Mouse (Mus musculus) heart, postnatal 0 days (tissue): ENCODE measurements around the gene Olfr711. TPM values are rescaled to one million over a fixed set of nuclear protein-coding genes. Genes with fewer than 3 reads are reported as not detected.
"Not testable (repeated sequence)": the region's sequence is repeated elsewhere in the genome, so short reads cannot be mapped to it uniquely, and the experiment has no call there.

Experiments used
- ATAC-seq: fragments of 200-750 bp; cut with Nextera tagmentation; 2 replicates; pipeline ENCODE4 v1.8.0; 2017; ENCODE audit warnings: low read depth, moderate number of reproducible peaks, moderate library complexity; ENCODE audit not compliant: insufficient read depth
- DNase-seq: peaks from one replicate; pipeline ENCODE4 v3.0.0-alpha.2; 2016; ENCODE audit warnings: low spot score
- H3K27ac ChIP-seq: fragments of 300-500 bp; sonication (generic); 2 replicates; pipeline ENCODE4 v1.5.1; 2014; ENCODE audit warnings: low read depth, mild to moderate bottlenecking
- H3K27me3 ChIP-seq: fragments of 300-500 bp; sonication (generic); 2 replicates; pipeline ENCODE4 v1.6.1; 2014; ENCODE audit warnings: low read length, mixed read lengths; ENCODE audit not compliant: control insufficient read depth, insufficient read depth
- H3K36me3 ChIP-seq: fragments of 300-500 bp; sonication (generic); replicated peaks from 2 replicates; pipeline ENCODE4 v1.6.1; 2014; ENCODE audit warnings: low read length, mixed read lengths; ENCODE audit not compliant: control insufficient read depth, insufficient read depth
- H3K4me1 ChIP-seq: fragments of 300-500 bp; sonication (generic); 2 replicates; pipeline ENCODE4 v1.6.1; 2014; ENCODE audit warnings: antibody characterized with exemption; ENCODE audit not compliant: control insufficient read depth, insufficient read depth
- H3K4me2 ChIP-seq: fragments of 300-500 bp; sonication (generic); 2 replicates; pipeline ENCODE4 v1.6.1; 2014; ENCODE audit warnings: low read depth, mild to moderate bottlenecking, low read length, moderate library complexity
- H3K4me3 ChIP-seq: fragments of 300-500 bp; sonication (generic); 2 replicates; pipeline ENCODE4 v1.5.1; 2014; ENCODE audit warnings: low read depth, low read length
- H3K9ac ChIP-seq: fragments of 300-500 bp; sonication (generic); replicated peaks from 2 replicates; pipeline ENCODE4 v1.6.1; 2014; ENCODE audit warnings: low read depth, low read length, mixed read lengths
- H3K9me3 ChIP-seq: fragments of 300-500 bp; sonication (generic); replicated peaks from 2 replicates; pipeline ENCODE4 v1.6.1; 2016; ENCODE audit warnings: low read length; ENCODE audit not compliant: control insufficient read depth
- CTCF ChIP-seq: IDR thresholded peaks from 2 replicates; pipeline ENCODE4 v1.5.1; 2016; ENCODE audit warnings: antibody characterized with exemption, control low read depth, low read depth
- EP300 ChIP-seq: IDR thresholded peaks from 2 replicates; pipeline ENCODE4 v1.6.1; 2016; ENCODE audit warnings: antibody characterized with exemption, low read depth
- WGBS: fragments of 180-500 bp; shearing (Covaris S2); extraction: QIAGEN DNeasy Blood & Tissue Kit; methylation state at CpG from one replicate; pipeline ENCODE4 v1.1.7; 2014; 5-methylcytosine and 5-hydroxymethylcytosine counted together
- polyA plus RNA-seq: library from polyadenylated mRNA; unstranded; fragments of >200 nt; fragmentation: Nextera tagmentation; extraction: Ambion mirVana; gene quantifications from 2 replicates; pipeline ENCODE4 v1.2.1, GENCODE M21; 2015
- total RNA-seq: library from RNA; depleted of rRNA; stranded (reverse); fragments of >200 nt; gene quantifications from 2 replicates; pipeline ENCODE4 v1.2.3, GENCODE M21; 2014; ENCODE audit warnings: low replicate concordance; rRNA removed

Gene Olfr711
- total and polyA plus RNA-seq, 2 experiments from 2014 or later, result not detected

GRCm38 (mm10) chr7:106963837-106964236 is 11.4 kb downstream of the Olfr711 start, which contains the start of gene Olfr6:
Olfr6 (minus strand) TSS chr7:106963937.
- DNase-seq (no peak), ATAC-seq (no peak)
- H3K9me3 ChIP-seq, result peaks cover 4% of the 10 kb centered on the region; the same call in 1 of the 2 replicates
- no peak within 1 kb of the TSS for H3K4me2 ChIP-seq
- H3K9ac ChIP-seq, result no peak within 1 kb of the TSS
- no peak within 1 kb of the TSS for H3K27ac ChIP-seq
- no peaks in the 10 kb centered on the region for H3K4me1 ChIP-seq
- H3K4me3 ChIP-seq, result no peak within 1 kb of the TSS
- no peak for TF ChIP-seq EP300
- no peak for TF ChIP-seq CTCF
- H3K27me3 ChIP-seq, result no peaks in the 10 kb centered on the region
- 75% methylated on average over 1 of the region's 1 CpGs for WGBS
- no peaks in the 10 kb centered on the region for H3K36me3 ChIP-seq

- H3K4me3 ChIP-seq, result no peak within 1 kb of the TSS
- 64% methylated on average over 3 of the region's 3 CpGs for WGBS
- no peak for ATAC-seq
These were observed 27.0 kb downstream of the Olfr711 start, which contains the start of gene Olfr710 for GRCm38 (mm10) chr7:106948212-106948611. Olfr710 (minus strand) TSS chr7:106948312.

GRCm38 (mm10) chr7:106932119-106932518 is 43.1 kb downstream of the Olfr711 start, which contains the start of gene Olfr709-ps1:
Olfr709-ps1 (minus strand) TSS chr7:106932219.
- no peak for TF ChIP-seq CTCF
- TF ChIP-seq EP300, result no peak
- Histone ChIP-seq H3K4me3 (no peak within 1 kb of the TSS), H3K4me2 (no peak within 1 kb of the TSS), H3K9me3 (no peaks in the 10 kb centered on the region), H3K27ac (no peak within 1 kb of the TSS), H3K4me1 (no peaks in the 10 kb centered on the region), H3K9ac (no peak within 1 kb of the TSS), H3K36me3 (no peaks in the 10 kb centered on the region), H3K27me3 (no peaks in the 10 kb centered on the region)
- DNase-seq (no peak), ATAC-seq (no peak)

More at GRCm38 (mm10) chr7:106948212-106948611, 27.0 kb downstream of the Olfr711 start, which contains the start of gene Olfr710:
- Histone ChIP-seq H3K27ac (no peak within 1 kb of the TSS), H3K9me3 (no peaks in the 10 kb centered on the region), H3K4me1 (no peaks in the 10 kb centered on the region), H3K36me3 (no peaks in the 10 kb centered on the region), H3K27me3 (no peaks in the 10 kb centered on the region), H3K4me2 (no peak within 1 kb of the TSS), H3K9ac (no peak within 1 kb of the TSS)
- TF ChIP-seq EP300 (no peak), CTCF (no peak)
- no peak for DNase-seq

- WGBS, result 53% methylated on average over 2 of the region's 7 CpGs
- DNase-seq, H3K4me1 ChIP-seq, H3K27ac ChIP-seq, H3K4me3 ChIP-seq, H3K4me2 ChIP-seq, H3K9me3 ChIP-seq, ATAC-seq, H3K36me3 ChIP-seq, H3K27me3 ChIP-seq, H3K9ac ChIP-seq: not testable (repeated sequence)
These were observed 54.3 kb downstream of the Olfr711 start for GRCm38 (mm10) chr7:106920961-106921360.

Other genes starting within 250 kb of the Olfr711 start
- gene Olfr697, start 233.0 kb downstream of the Olfr711 start, total RNA-seq, result not detected in 2 replicates
- gene Olfr697, start 233.0 kb downstream of the Olfr711 start, polyA plus RNA-seq, result not detected in 2 replicates
- gene Olfr698, start 220.1 kb downstream of the Olfr711 start, total RNA-seq, result not detected in 2 replicates
- not detected in 2 replicates for gene Olfr698, start 220.1 kb downstream of the Olfr711 start, polyA plus RNA-seq
- not detected in 2 replicates for gene Olfr699, start 182.3 kb downstream of the Olfr711 start, total RNA-seq
- gene Olfr699, start 182.3 kb downstream of the Olfr711 start, polyA plus RNA-seq, result not detected in 2 replicates
- gene Olfr700, start 166.6 kb downstream of the Olfr711 start, total RNA-seq, result not detected in 2 replicates
- gene Olfr700, start 166.6 kb downstream of the Olfr711 start, polyA plus RNA-seq, result not detected in 2 replicates
- gene Olfr701, start 161.3 kb downstream of the Olfr711 start, total RNA-seq, result not detected in 2 replicates
- gene Olfr701, start 161.3 kb downstream of the Olfr711 start, polyA plus RNA-seq, result not detected in 2 replicates
- not detected in 2 replicates for gene Olfr702, start 141.6 kb downstream of the Olfr711 start, total RNA-seq
- not detected in 2 replicates for gene Olfr702, start 141.6 kb downstream of the Olfr711 start, polyA plus RNA-seq
- gene Olfr703, start 132.1 kb downstream of the Olfr711 start, total RNA-seq, result not detected in 2 replicates
- gene Olfr703, start 132.1 kb downstream of the Olfr711 start, polyA plus RNA-seq, result not detected in 2 replicates
- gene Olfr704, start 112.3 kb downstream of the Olfr711 start, total RNA-seq, result not detected in 2 replicates
- gene Olfr704, start 112.3 kb downstream of the Olfr711 start, polyA plus RNA-seq, result not detected in 2 replicates
- not detected in 2 replicates for gene Olfr705, start 98.6 kb downstream of the Olfr711 start, total RNA-seq
- not detected in 2 replicates for gene Olfr705, start 98.6 kb downstream of the Olfr711 start, polyA plus RNA-seq
- gene Olfr706, start 87.3 kb downstream of the Olfr711 start, total RNA-seq, result not detected in 2 replicates
- gene Olfr706, start 87.3 kb downstream of the Olfr711 start, polyA plus RNA-seq, result not detected in 2 replicates
- gene Olfr707, start 74.2 kb downstream of the Olfr711 start, total RNA-seq, result not detected in 2 replicates
- gene Olfr707, start 74.2 kb downstream of the Olfr711 start, polyA plus RNA-seq, result not detected in 2 replicates
- gene Olfr1532-ps1, start 67.5 kb downstream of the Olfr711 start, total RNA-seq, result not detected in 2 replicates
- gene Olfr1532-ps1, start 67.5 kb downstream of the Olfr711 start, polyA plus RNA-seq, result not detected in 2 replicates
- gene Olfr709-ps1, start 43.2 kb downstream of the Olfr711 start, total RNA-seq, result not detected in 2 replicates
- not detected in 2 replicates for gene Olfr709-ps1, start 43.2 kb downstream of the Olfr711 start, polyA plus RNA-seq
- gene Olfr710, start 27.1 kb downstream of the Olfr711 start, total RNA-seq, result not detected in 2 replicates
- gene Olfr710, start 27.1 kb downstream of the Olfr711 start, polyA plus RNA-seq, result not detected in 2 replicates
- gene Olfr6, start 11.5 kb downstream of the Olfr711 start, total RNA-seq, result not detected in 2 replicates
- gene Olfr6, start 11.5 kb downstream of the Olfr711 start, polyA plus RNA-seq, result not detected in 2 replicates
- gene Olfr2, start 30.6 kb upstream of the Olfr711 start, total RNA-seq, result not detected in 2 replicates
- gene Olfr2, start 30.6 kb upstream of the Olfr711 start, polyA plus RNA-seq, result not detected in 2 replicates
- not detected in 2 replicates for gene Olfr713, start 55.7 kb upstream of the Olfr711 start, total RNA-seq
- not detected in 2 replicates for gene Olfr713, start 55.7 kb upstream of the Olfr711 start, polyA plus RNA-seq
- not detected in 2 replicates for gene Olfr714, start 95.5 kb upstream of the Olfr711 start, total RNA-seq
- gene Olfr714, start 95.5 kb upstream of the Olfr711 start, polyA plus RNA-seq, result not detected in 2 replicates
- gene Olfr17, start 117.8 kb upstream of the Olfr711 start, total RNA-seq, result not detected in 2 replicates
- gene Olfr17, start 117.8 kb upstream of the Olfr711 start, polyA plus RNA-seq, result not detected in 2 replicates
- gene Olfr715b, start 134.9 kb upstream of the Olfr711 start, total RNA-seq, result not detected in 2 replicates
- gene Olfr715b, start 134.9 kb upstream of the Olfr711 start, polyA plus RNA-seq, result not detected in 2 replicates
- gene Olfr715, start 155.6 kb upstream of the Olfr711 start, total RNA-seq, result not detected in 2 replicates
- not detected in 2 replicates for gene Olfr715, start 155.6 kb upstream of the Olfr711 start, polyA plus RNA-seq
- not detected in 2 replicates for gene Olfr716, start 162.9 kb upstream of the Olfr711 start, total RNA-seq
- gene Olfr716, start 162.9 kb upstream of the Olfr711 start, polyA plus RNA-seq, result not detected in 2 replicates
- not detected in 2 replicates for gene Nlrp14, start 191.5 kb upstream of the Olfr711 start, total RNA-seq
- not detected in 2 replicates for gene Nlrp14, start 191.5 kb upstream of the Olfr711 start, polyA plus RNA-seq
- gene Rbmxl2, start 234.0 kb upstream of the Olfr711 start, total RNA-seq, result not detected in 2 replicates
- gene Rbmxl2, start 234.0 kb upstream of the Olfr711 start, polyA plus RNA-seq, result not detected in 2 replicates